Mouse (Mus musculus) MEL (cell line): Measurements from ENCODE around the gene Hipk4. TPM values are rescaled to one million over a fixed set of nuclear protein-coding genes. Genes with fewer than 3 reads are reported as not detected.

ENCODE experiments used
- DNase-seq: peaks from one replicate; pipeline ENCODE4 v3.0.0; 2011; ENCODE audit warnings: low read depth, low spot score
- H3K27ac ChIP-seq: 2 replicates; pipeline ENCODE4 v1.5.1; 2012; ENCODE audit warnings: low read depth, mild to moderate bottlenecking, control low read depth, low read length, moderate library complexity; ENCODE audit not compliant: control insufficient read depth
- H3K27me3 ChIP-seq, 2 experiments: fragments of 150-350 bp in 1 of 2; sonication (generic) in 1 of 2; 2 replicates each; pipeline ENCODE4 v1.6.1; 2012; ENCODE audit warnings: low read length in 2 of 2, mild to moderate bottlenecking in 2 of 2, improper control_type of control experiment in 1 of 2, moderate library complexity in 1 of 2; ENCODE audit not compliant: insufficient read depth in 2 of 2, control insufficient read depth in 1 of 2
- H3K36me3 ChIP-seq, 2 experiments: 2 replicates each; pipeline ENCODE4 v1.6.1; 2012 to 2014; ENCODE audit warnings: low read length in 2 of 2, improper control_type of control experiment in 1 of 2, inconsistent platforms in 1 of 2, mild to moderate bottlenecking in 1 of 2; ENCODE audit not compliant: insufficient read depth in 2 of 2, control insufficient read depth in 1 of 2
- H3K4me1 ChIP-seq, 2 experiments: fragments of 150-350 bp in 1 of 2; sonication (generic) in 1 of 2; 2 replicates each; pipeline ENCODE4 v1.6.1; 2012; ENCODE audit warnings: low read length in 2 of 2, improper control_type of control experiment in 1 of 2, mild to moderate bottlenecking in 1 of 2; ENCODE audit not compliant: insufficient read depth in 2 of 2, control insufficient read depth in 1 of 2
- H3K4me3 ChIP-seq, 2 experiments: fragments of 150-350 bp in 1 of 2; sonication (generic) in 1 of 2; 2 replicates each; pipeline ENCODE4 v1.5.1; 2012; ENCODE audit warnings: low read depth in 2 of 2, low read length in 2 of 2, mild to moderate bottlenecking in 2 of 2, moderate library complexity in 2 of 2, control low read depth in 1 of 2, improper control_type of control experiment in 1 of 2; ENCODE audit not compliant: control insufficient read depth in 1 of 2, insufficient read depth in 1 of 2
- H3K79me2 ChIP-seq: 2 replicates; pipeline ENCODE4 v1.6.1; 2012; ENCODE audit warnings: mild to moderate bottlenecking, low read length, moderate library complexity; ENCODE audit not compliant: control insufficient read depth, poor library complexity, insufficient read depth
- H3K9ac ChIP-seq: 2 replicates; pipeline ENCODE4 v1.6.1; 2012; ENCODE audit warnings: low read depth, mild to moderate bottlenecking, control low read depth, low read length, moderate library complexity; ENCODE audit not compliant: control insufficient read depth, poor library complexity, severe bottlenecking
- H3K9me3 ChIP-seq: fragments of 150-350 bp; sonication (generic); replicated peaks from 2 replicates; pipeline ENCODE4 v1.6.1; 2012; ENCODE audit warnings: mild to moderate bottlenecking, low read length, improper control_type of control experiment, moderate library complexity; ENCODE audit not compliant: insufficient read depth
- CHD2 ChIP-seq: IDR thresholded peaks from 2 replicates; pipeline ENCODE4 v1.6.1; 2011; ENCODE audit warnings: low read length, improper control_type of control experiment
- GATA1 ChIP-seq: IDR thresholded peaks from 2 replicates; pipeline ENCODE4 v1.6.1; 2011; ENCODE audit warnings: low read depth, low read length, improper control_type of control experiment
- HCFC1 ChIP-seq: IDR thresholded peaks from 2 replicates; pipeline ENCODE4 v1.6.1; 2012; ENCODE audit warnings: low read depth, mild to moderate bottlenecking, inconsistent platforms, low read length, improper control_type of control experiment, moderate library complexity
- MAFK ChIP-seq: IDR thresholded peaks from 2 replicates; pipeline ENCODE4 v1.6.1; 2011; ENCODE audit warnings: low read depth, mild to moderate bottlenecking, low read length, improper control_type of control experiment, borderline replicate concordance
- MEF2A ChIP-seq: IDR thresholded peaks from 2 replicates; pipeline ENCODE4 v1.6.1; 2014; ENCODE audit warnings: low read depth, mild to moderate bottlenecking, inconsistent platforms, low read length, improper control_type of control experiment; ENCODE audit not compliant: poor library complexity, insufficient replicate concordance, severe bottlenecking; ENCODE audit errors: extremely low read depth
- MXI1 ChIP-seq: IDR thresholded peaks from 2 replicates; pipeline ENCODE4 v1.6.1; 2011; ENCODE audit warnings: mild to moderate bottlenecking, low read depth, low read length, improper control_type of control experiment
- MYB ChIP-seq: IDR thresholded peaks from 2 replicates; pipeline ENCODE4 v1.6.1; 2011; ENCODE audit warnings: mild to moderate bottlenecking, low read depth, low read length, improper control_type of control experiment
- NELFE ChIP-seq: IDR thresholded peaks from 2 replicates; pipeline ENCODE4 v1.6.1; 2011; ENCODE audit warnings: low read depth, low read length, improper control_type of control experiment
- POLR2A ChIP-seq, 2 experiments: IDR thresholded peaks; 2 replicates each; pipeline ENCODE4 v1.6.1; 2011 to 2012; ENCODE audit warnings: low read length in 2 of 2, mild to moderate bottlenecking in 2 of 2, control low read depth in 1 of 2, improper control_type of control experiment in 1 of 2, low read depth in 1 of 2, moderate library complexity in 1 of 2; ENCODE audit not compliant: control insufficient read depth in 1 of 2, insufficient read depth in 1 of 2, poor library complexity in 1 of 2
- RAD21 ChIP-seq: IDR thresholded peaks from 2 replicates; pipeline ENCODE4 v1.6.1; 2011; ENCODE audit warnings: mild to moderate bottlenecking, low read depth, low read length, improper control_type of control experiment
- RCOR1 ChIP-seq: IDR thresholded peaks from 2 replicates; pipeline ENCODE4 v1.6.1; 2012; ENCODE audit warnings: low read depth, mild to moderate bottlenecking, inconsistent platforms, low read length, improper control_type of control experiment
- SIN3A ChIP-seq: IDR thresholded peaks from 2 replicates; pipeline ENCODE4 v1.6.1; 2012; ENCODE audit warnings: low read length, improper control_type of control experiment, inconsistent platforms
- SMC3 ChIP-seq: IDR thresholded peaks from 2 replicates; pipeline ENCODE4 v1.6.1; 2011; ENCODE audit warnings: low read depth, low read length, improper control_type of control experiment
- ZNF384 ChIP-seq: IDR thresholded peaks from 2 replicates; pipeline ENCODE4 v1.6.1; 2012; ENCODE audit warnings: low read depth, mild to moderate bottlenecking, inconsistent platforms, low read length, improper control_type of control experiment
- polyA plus RNA-seq, 2 experiments: library from polyadenylated mRNA; stranded (reverse) in 1 of 2; unstranded in 1 of 2; fragments of >175 nt in 1 of 2; fragments of >200 nt in 1 of 2; gene quantifications; 2 replicates each; pipeline versions ENCODE4 v1.2.1 to v1.2.4; 2012; ENCODE audit warnings: low replicate concordance in 2 of 2, low read depth in 1 of 2; ENCODE audit not compliant: insufficient read length in 2 of 2, insufficient read depth in 1 of 2, missing spikeins in 1 of 2
- total RNA-seq: library from RNA; depleted of rRNA; stranded (reverse); fragments of 300-350 nt; gene quantifications from 2 replicates; pipeline ENCODE4 v1.2.3, GENCODE M21; 2012

Gene Hipk4
- total and polyA plus RNA-seq, 3 experiments = 0.26 TPM; not detected in 2

GRCm38 (mm10) chr7:27542392-27543033 is 19.4 kb downstream of the Hipk4 start (continued):
- no peak for TF ChIP-seq MAFK
- TF ChIP-seq MEF2A = no peak
- peak; percentile 57 for TF ChIP-seq HCFC1
- TF ChIP-seq ZNF384 = no peak
- TF ChIP-seq SMC3 = no peak
- TF ChIP-seq MYB = no peak
- TF ChIP-seq RAD21 = no peak
- 0 out of 2 replicates have a peak, but pooled peaks have one; percentile 46 for TF ChIP-seq GATA1
- TF ChIP-seq, all 39 proteins: peak for 9

DNA sequence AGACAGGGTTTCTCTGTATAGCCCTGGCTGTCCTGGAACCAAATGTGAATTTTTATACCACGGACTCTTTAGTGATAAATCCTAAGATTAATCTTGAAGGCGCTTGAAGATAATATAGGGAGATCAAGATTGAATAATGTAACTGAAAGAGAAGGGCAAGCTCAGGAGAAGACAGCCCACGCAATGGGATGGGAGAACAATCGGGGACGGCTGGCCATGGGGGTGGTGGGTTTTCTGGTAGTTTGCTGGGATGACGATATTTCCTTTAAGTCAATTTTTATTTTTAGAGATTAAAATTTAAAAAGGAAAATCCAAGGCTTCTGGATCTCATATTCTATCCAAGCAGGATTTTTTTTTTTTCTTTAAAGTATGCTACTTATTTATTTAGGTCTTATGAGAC is 20.0 kb downstream of the Hipk4 start:
- no peaks in the 10 kb centered on the region for H3K27me3 ChIP-seq
- H3K27ac ChIP-seq = peak overlapping the region; percentile 24; the same call in 1 of the 2 replicates
- no peaks in the 10 kb centered on the region; the same call in 1 of the 2 replicates for H3K79me2 ChIP-seq
- peak overlapping the region; percentile 69 for H3K9ac ChIP-seq
- H3K36me3 ChIP-seq = peaks cover 0 to 9% of the 10 kb centered on the region in 2 experiments; a peak in 2 of 4 replicates
- no peak for TF ChIP-seq POLR2A (IDR thresholded peaks at IDR 0.05; ENCODE audit: control insufficient read depth in 1 of 2, insufficient read depth in 1 of 2, low read depth in 1 of 2, low read length in 2 of 2, poor library complexity in 1 of 2)
- TF ChIP-seq, all 39 proteins: peak for 0
- H3K4me3 ChIP-seq = peak overlapping the region; percentile 65 to 91
- DNase-seq = no peak
- peaks cover 2 to 28% of the 10 kb centered on the region in 2 experiments for H3K4me1 ChIP-seq
- H3K9me3 ChIP-seq = no peaks in the 10 kb centered on the region

DNA sequence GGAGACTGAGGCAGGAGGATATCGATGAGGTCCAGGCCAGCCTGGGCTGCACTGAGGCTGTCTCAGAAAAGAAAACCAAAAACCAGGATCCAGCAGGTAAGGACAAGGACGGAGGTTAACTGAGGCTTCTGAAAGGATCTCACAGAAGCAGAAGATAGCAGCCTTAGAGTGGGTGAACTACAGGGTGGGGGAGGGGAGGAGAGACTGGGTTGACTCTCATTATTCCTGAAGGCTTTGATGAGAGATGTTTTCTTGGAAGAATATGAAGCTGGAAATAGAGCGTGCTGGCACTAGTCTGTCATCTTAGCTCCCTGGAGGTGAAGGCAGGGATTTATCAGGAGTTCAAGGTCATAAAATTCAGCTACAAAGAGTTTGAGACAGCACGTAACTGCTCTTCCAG is 20.8 kb downstream of the Hipk4 start:
- Histone ChIP-seq H3K36me3 (peaks cover 0 to 9% of the 10 kb centered on the region in 2 experiments; a peak in 2 of 4 replicates), H3K9me3 (no peaks in the 10 kb centered on the region), H3K4me3 (no peak overlapping the region), H3K27ac (no peak overlapping the region), H3K9ac (no peak overlapping the region), H3K79me2 (no peaks in the 10 kb centered on the region; the same call in 1 of the 2 replicates), H3K4me1 (peaks cover 2 to 28% of the 10 kb centered on the region in 2 experiments), H3K27me3 (no peaks in the 10 kb centered on the region)
- DNase-seq = no peak
- no peak for TF ChIP-seq RCOR1
- no peak for TF ChIP-seq SIN3A
- TF ChIP-seq MAFK = no peak
- no peak for TF ChIP-seq MXI1
- TF ChIP-seq NELFE = no peak
- TF ChIP-seq MEF2A = no peak
- TF ChIP-seq CHD2 = peak; percentile 20; the same call in 1 of the 2 replicates
